Mouse (Mus musculus) heart, adult 8-10 months (tissue): ENCODE measurements around the gene Shmt1. TPM values are rescaled to one million over a fixed set of nuclear protein-coding genes. Genes with fewer than 3 reads are reported as not detected.
"Not testable (repeated sequence)": the region's sequence is repeated elsewhere in the genome, so short reads cannot be mapped to it uniquely, and the experiment has no call there.

Experiments
- DNase-seq: peaks from one replicate; pipeline ENCODE4 v3.0.0; 2022; ENCODE audit warnings: low spot score
- total RNA-seq, 4 experiments: library from RNA; stranded (reverse); gene quantifications; 2 replicates each; pipeline ENCODE4 v1.2.4; 2022

Gene Shmt1
- 10 to 100 TPM in 2 of 4 experiments, 1 to 10 TPM in 2; 6.4 to 16.4 (median 10.4) TPM for total RNA-seq

DNA sequence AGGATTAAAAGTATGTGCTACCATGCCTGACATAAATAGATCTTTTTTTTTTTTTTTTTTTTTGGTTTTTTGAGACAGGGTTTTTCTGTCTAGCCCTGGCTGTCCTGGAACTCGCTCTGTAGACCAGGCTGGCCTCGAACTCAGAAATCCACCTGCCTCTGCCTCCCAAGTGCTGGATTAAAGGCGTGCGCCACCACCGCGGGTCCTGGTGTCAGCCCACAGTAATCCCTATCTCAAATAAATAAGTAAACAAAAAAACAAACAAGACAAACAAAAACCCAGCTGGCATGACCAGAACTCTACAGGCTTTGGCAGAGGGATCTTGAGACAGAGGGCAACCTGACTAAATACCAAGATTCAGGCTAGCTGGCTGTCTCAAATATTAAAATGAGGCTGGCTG, at the start of gene Shmt1:
Gene Shmt1 (minus strand): TSS at position 101 of the 400 bp plus-strand sequence.
- DNase-seq = not testable (repeated sequence)

DNA sequence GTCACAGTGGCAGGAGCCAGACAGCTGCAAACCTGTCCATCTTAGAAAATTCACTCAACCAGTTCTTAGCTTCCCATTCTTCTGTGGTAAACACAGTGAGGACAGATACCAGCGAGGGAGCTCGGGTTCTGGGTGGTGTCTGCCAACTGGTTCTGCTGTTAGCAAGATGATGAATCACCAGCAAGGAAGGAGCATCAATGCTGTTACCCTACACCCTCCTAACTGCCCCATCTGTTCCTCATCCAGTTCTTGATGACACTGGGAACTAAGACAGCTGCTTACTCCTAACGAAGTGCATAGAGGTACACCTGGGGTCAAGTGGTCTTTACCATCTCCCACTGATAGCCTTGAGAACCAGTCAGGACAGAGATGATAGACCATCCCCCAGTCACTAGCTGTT, 45.1 kb upstream of the Shmt1 start:
- DNase-seq = no peak

DNA sequence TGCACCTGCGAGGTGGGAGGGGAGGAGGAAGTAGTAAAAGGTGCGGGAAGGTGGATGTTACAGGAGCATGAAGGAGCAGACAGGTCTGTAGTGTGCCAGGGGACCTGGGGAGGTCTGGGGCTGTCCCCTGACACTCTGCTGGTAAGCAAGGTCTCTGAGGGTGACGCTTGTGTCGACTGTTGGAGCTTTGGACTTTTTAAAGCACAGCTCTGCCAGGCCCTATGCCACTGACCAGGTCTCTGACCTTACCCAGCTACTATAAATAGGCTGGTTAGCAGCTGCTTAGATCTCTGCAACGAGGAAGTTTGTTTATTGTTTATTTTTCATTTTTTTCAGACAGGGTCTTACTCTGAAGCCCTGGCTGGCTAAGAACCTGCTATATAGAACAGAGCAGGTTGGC, 33.9 kb upstream of the Shmt1 start:
- no peak for DNase-seq

DNA sequence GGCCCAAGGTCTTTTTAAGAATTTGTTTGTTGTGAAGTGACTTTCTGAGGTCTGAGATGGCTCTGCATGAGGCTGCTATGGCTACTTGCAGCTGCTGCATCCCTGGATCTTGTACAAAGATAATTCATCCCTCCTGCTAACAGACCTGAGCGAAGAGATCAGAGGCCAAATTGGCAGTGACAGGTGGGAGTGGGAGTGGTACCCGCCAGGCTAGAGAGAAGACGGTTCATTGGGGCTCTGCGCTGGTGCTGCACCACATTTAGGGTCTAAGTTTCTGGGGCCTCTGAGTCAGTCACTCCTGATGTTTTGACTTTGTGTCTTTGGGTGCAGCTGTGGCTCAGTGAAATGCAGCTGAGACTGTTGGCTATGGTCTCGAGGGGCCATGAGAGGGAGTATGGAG, 31.9 kb upstream of the Shmt1 start:
- DNase-seq = no peak

DNA sequence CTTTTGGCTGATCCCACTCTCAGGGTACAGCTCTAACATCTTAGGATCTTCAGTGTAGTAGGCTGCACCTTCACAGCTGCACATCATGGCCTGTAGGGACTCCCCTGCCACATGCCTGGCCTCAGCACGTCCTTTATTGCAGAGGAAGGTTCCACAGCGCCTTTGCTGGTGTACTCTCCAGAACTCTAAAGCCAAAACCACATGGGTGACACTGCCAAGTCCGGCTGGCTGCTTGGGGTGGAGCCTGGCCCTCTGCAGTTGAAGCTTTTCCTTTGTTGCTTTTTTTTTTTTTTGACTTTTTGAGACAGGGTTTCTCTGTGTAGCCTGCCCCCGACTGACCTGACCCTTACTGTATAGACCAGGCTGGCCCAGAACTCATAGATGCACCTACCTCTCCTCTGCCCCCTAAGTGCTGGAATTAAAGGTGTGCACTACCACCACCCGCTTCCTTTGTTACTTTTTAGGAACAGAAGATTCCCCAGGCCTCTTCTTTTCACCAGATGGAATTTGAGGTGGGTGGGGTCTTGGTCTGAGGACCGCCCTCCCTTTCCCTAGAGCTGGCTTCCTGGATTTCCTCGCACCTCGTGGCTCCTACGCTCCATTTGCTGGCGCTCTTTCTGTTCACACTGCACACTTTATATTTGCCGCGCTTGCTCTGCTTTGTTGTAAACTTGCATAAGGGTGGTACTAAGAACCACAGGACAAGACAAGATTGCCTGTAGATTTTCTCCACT, 30.1 kb upstream of the Shmt1 start:
- no peak for DNase-seq

DNA sequence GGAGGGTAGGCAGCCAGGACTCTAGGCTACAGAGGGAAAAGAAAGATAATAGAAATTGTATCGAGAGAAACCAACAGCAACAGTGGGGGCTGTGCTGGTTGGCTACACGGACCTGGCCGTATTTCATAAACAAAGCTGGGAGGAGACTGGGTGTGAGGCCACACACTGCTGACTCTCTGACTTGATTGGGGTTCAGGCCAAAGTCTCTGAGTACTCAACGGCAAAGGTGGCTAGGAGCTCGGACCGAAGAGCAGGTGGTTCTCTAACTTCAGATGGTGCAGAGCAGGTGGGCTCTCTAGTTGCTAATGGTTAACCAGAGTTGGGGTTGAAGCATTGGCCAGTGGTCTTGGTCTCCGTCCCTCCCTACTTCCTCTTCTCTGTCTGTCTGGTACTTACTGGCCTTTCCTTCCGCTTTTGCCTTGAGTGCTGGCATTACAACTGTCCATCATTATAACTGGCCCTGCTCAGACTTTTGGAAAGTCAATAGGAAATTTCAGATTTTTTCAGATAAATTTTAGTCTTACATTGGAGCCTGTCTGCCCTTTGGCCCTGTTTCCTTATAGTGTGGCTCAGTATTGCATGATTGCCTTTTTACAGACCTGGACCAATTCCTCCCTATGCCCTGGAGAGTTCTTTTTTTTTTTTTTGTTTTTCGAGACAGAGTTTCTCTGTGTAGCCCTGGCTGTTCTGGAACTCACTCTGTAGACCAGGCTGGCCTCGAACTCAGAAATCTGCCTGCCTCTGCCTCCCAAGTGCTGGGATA, 26.3 kb upstream of the Shmt1 start:
- no peak for DNase-seq

DNA sequence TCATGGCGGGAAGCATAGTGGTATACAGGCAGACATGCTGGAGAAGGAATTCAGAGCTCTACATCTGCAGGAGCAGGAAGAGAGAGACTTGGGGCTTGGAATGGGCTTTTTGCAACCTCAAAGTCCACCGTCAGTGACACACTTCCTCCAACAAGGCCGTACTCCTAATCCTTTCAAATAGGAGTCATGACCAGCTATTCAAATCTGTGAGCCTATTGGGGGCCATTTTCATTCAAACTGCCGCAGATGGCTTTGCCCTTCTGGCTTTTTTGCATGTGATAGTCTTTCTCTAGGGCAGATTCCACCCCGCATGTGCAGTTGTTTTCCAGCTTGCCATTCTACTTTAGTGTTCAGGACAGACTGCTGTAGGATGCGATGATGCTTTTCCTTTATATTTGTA, 25.4 kb upstream of the Shmt1 start:
- no peak for DNase-seq

DNA sequence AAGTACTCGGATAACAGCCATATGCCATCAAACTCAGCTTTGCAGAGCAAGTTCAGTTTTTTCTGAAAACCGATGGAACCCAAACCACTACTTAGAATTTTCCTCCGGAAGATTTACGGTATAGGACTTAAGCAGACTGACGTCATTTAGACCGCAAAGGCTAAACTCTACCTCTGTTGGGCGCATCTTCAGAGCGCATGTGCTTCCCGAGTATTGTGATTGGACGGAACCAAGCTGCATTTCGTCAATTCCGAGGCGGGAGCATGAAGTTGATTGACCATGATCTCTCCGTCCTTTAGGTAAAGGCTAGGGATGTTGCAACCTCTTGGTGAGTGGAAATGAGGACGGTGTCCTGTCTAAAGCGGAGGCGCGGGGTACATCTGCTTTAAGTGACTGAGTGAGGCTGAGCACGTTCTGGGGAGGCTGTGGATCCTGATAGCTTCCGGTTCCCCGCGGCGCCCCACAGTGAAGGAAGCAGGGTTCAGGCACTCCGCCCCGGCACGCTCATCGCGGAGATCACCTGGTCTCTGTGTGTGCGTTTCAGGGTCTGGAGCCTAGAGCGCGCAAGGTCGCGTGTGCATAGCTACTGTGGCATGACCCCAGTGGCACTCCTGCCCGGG, 19.0 kb upstream of the Shmt1 start, which contains the start of gene Dhrs7b:
Gene Dhrs7b (plus strand): TSS at position 199 of the 620 bp plus-strand sequence.
- DNase-seq = peak; percentile 93

DNA sequence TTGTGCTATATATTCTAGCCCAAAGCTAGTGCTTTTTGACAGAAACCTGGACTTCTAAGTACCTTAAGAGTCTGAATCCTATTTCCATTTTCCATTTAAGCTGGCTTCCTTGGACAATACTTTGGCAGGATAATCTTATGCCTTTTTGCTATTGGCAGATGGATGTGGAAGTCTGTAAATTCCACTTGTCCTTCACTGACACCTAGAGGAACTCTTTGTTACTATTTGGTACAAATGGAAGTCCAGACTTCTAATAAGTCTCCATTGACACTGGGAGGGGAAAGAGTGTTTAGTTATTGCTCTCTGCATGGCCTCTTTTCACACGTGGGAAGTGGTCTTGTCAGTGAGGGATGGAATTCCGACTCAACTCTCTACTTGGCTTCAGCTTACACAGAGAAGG, 17.4 kb upstream of the Shmt1 start:
- DNase-seq = peak; percentile 23

DNA sequence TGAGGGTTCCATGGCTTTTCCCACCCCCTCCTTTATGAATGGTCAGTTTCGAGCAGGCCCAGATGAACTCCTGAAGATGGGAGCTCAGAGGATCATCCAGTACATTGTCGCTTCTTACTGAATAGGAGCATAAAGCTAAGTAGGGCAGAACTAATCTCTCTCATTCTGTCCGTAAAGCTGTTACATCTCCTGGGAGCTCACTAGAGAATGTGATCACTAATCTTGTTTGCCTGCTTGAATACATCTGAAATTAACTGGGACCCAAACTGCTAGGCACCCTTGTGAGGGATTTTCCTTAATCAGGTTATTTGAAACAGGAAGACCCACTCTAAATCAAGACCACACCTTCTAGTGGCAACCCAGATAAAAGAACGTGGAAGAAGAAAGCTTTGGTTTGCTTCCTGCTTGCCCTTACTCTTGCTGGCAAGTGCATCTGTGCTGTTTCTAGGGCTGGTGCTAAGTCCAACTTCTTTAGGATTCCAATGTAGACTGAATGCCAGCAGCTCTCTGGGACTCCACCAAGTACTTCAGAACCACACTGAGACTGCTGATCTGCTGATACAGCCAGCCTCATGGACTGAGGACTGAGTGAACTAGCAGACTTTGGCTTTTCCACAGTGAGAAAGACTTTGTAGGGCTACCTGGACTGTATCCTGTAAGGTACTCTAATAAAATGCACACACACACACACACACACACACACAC, 15.9 kb upstream of the Shmt1 start:
- no peak for DNase-seq

DNA sequence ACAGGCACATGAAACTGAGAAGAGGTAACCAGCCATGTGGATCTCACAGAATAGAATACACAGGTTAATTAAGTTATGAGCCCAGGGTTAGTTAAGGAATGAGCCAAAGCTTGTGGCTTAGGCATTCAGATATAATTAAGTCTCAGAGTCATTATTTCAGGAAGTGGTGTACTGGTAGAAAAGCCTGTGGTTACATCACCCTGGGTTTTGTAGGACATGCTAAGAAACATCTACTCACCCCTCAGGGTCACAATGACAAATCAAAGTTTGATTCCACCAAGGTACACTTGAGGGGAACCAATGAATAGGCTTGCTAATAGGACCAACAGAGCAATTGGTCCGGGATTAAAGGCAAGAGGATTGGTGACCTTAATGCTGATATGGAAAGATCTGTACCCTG, 15.2 kb upstream of the Shmt1 start:
- DNase-seq = no peak

DNA sequence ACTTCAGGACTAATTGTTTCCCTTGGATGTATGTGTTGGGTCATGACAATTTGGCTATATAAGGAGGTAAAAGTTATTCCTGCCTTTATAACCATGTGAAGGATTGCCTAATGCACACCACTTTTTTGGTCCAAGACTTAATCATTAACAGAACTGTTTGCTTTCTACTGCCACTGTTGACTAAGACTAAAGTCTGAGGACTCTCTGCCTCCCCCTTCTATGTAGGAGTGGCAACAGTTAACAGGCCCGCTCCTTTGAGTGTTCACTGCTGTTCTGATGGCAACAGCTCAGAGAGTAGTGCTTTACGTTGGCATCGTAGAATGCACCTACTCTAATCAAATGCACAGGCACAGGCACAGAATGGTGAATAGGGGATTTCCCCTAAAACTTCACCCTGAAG, 13.7 kb upstream of the Shmt1 start:
- DNase-seq = no peak

DNA sequence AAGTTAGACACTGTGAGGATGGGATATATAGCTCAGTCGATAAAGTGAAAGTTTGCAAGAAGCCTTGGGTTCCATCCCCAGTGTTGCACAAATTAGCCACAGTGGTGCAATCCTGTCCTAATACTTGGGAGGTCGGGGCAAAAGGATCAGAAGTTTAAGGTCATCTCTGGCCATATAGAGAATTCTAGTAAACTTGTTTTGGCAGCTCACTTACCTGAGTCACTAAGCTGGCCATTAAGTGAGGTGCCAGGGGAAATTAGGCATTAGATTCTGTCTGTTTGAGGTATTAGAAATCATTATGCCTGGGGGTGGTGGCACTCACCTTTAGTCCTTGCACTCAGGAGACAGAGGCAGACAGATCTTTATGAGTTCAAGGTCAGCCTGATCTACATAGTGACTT, 12.3 kb upstream of the Shmt1 start:
- DNase-seq = no peak

DNA sequence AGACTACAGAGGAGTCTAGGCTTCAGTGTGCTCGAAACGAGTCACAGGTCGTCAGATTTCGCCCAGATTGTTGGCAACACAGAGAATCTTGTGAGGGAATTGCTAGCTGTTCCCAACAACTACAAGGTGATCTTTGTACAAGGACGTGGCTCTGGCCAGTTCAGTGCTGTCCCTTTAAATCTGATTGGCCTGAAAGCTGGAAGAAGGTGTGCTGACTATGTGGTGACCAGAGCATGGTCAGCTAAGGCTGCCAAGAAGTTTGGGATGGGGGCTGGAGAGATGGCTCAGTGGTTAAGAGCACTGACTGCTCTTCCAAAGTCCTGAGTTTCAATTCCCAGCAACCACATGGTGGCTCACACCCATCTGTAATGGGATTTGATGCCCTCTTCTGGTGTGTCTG, 4.9 kb upstream of the Shmt1 start:
- DNase-seq = no peak

DNA sequence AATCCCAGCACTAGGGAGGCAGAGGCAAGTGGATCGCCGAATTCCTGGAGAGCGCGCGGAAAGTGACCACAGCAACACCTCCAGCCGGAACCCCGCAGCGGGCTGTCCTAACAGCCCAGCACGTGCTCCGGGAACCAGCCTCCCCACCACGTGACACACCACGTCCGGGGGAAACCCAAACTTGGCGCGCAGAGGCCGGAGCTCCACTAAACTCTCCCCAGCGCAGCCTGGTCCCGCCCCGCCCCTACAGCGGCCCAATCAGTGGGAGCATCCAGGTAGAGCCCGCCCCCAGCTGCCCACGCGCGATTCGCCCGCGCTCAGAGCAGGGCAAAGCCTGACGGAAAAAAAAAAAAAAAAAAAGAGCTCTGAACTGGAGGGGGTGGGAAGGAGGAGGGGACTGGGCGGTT, 461 bp downstream of the Shmt1 start:
- peak; percentile 92 for DNase-seq

DNA sequence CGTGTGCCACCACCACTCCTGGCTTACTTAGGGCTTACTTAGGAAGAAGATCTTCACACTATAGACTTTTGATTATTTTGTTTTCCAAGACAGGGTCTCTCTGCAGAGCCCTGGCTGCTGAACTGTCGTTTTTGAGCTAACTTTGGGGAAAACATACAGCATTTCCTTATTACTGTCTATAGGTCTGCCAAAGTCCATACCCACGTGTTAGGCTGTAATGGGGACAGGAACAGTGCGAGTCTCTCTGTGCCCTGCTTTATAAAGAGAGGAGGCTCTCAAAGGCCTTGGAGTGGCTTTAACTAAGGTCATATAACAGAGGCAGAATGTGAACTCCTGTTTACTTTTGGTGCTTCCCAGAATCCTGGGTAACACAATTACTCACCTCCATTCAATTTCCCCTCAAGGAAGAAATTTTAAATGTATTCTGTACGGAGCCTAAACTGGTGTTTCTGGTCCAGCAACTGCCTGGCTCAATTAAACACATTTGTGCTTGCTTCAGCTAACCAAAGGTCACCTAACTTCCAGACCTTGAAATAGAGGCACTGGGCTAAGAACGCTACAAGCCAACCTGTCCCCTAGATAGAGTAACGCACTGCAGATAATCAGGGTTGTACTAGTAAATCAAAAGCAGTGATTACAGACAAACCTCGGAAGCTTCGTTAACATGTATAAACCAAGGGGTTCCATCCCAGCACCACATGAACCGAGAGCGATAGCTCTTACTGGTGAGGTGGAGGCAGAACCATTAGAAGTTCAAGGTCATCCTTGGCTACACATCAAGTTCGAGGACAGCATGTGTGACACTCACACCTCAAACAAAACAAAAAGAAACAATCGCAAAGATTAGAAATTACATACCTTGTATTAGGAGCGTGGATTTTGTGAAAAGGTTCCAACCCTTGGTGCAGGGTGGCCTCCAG, 1.2 kb downstream of the Shmt1 start:
- DNase-seq = no peak

DNA sequence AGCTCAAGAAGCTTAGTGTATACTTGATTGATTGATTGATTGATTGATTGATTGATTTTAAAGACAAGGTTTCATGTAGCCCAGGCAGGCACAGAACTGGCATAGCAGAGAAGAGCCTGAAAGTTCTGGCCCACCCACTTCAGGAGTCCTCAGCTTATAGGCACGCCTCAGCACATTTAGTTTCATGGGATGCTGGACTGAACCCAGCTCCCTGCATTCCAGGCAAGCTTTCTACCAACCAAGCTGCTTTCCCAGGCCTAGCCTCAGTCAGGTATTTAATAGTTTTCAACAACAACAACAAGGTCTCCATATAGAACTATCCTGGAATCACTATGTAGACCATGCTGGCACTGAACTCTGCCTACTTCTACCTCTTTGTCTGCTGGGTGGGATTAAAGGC, 2.0 kb downstream of the Shmt1 start:
- no peak for DNase-seq

DNA sequence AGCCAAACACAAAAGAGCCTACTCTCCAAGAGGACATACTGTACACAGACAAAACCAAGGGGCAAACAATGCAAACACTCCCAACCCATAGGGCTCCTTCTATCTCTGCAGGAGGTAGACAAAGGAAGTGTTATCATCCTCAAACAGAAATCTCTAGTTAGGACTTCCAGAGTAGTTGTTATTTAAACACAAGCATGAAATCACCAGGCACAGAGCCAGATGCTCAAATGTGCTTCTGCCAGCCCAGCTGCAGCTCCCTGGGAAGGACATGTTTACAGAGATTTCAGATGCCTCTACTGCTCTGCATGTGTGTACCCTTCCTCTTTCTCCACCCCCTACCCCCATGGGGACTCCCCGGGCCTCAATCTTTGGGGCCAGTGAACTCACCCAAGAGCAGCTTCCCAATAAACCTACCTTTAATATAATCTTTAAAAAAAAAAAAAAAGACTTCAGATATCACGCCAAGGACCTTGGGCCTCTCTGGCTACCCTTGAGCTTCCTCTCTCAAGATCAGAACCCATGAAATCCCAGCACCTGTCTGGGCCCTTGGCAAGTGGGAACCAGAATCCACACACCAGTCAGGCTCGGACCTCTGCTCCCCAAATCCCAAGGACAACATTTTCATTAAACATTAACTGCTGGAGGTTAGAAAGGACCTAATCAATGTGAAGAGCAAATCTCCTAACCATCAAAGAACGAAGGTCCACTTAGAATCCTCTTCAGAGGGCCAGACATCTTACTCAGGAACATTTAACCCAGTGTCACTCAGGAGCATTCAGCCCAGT, 3.0 kb downstream of the Shmt1 start:
- DNase-seq = peak; percentile 31

DNA sequence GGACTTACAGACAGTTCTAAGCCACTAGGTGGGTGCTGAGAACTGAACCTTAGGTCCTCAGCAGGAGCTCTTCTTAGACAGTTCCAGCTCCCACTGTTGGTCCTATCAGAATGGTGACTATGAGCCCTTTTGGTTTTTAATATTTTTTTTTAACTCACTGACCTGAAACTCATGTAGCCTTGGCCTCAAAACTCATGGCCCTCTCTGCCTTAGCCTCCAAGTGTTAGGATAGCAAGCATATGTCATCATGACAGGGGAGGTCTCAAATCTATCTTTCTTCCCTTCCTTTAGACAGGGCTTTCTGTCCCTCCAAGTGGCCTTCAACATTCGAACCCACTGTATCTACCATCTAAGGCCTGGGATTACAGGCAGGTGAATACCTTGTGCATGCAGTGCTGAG, 10.6 kb downstream of the Shmt1 start:
- no peak for DNase-seq

DNA sequence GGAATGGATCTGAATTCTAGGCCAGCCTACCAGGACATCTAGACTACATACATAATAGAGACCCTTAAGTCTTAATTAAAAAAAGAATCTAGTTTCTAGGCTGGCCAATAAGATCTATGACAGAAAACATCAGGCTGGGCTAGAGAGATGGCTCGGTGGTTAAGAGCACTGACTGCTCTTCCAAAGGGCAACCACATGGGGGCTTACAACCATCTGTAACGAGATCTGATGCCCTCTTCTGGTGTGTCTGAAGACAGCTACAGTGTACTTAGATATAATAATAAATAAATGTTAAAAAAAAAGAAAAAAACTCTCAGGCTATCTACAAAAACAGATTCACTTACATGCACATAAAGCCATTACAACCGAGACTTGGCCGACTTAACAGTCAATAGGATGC, 11.5 kb downstream of the Shmt1 start:
- DNase-seq = no peak
